Mouse (Mus musculus) thymus, postnatal 10 days (tissue): ENCODE measurements around the gene Bbs7.
"Not testable (repeated sequence)": the region's sequence is repeated elsewhere in the genome, so short reads cannot be mapped to it uniquely, and the experiment has no call there.

Experiments used
- DNase-seq, 2 experiments: peaks; one replicate each; pipeline ENCODE4 v3.0.0; 2021; ENCODE audit warnings: low spot score in 2 of 2

The Bbs7 gene

DNA sequence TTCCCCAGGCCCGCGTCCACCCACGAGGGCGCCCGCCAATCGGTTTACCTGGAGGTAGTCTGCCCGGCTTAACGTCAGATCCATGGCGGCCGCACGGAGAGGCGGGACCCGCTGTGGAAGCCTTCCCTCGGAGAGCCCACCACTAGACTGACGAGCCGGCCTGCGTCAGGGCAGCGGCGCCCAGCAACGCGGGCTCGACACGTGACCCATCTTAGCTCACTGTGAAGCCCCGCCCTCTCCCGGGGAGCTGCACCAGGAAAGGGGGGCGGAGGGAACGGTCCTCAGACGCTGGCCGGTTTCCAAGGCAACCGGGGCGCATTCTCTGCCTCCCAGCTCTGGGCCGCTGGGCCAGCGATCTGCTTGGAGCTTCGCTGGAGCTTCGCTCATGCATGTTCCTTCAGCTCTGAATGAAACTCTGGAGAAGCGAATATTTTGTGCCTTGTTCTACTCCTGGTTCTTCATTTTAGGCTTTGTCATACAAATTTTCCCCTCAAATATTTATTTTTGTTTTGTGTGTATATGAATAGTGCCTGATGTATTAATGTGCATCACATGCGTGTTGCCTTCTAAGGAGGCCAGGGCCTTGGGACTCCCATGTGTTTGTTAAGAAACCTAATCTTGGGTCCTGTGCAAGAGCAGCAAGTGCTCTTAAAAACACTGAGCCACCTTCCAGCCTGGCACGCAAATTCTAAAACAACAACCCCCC, at the start of gene Bbs7:
Bbs7 (minus strand) TSS at position 276 of the 706 bp plus-strand sequence.
- DNase-seq = peak; percentile 85 to 87

DNA sequence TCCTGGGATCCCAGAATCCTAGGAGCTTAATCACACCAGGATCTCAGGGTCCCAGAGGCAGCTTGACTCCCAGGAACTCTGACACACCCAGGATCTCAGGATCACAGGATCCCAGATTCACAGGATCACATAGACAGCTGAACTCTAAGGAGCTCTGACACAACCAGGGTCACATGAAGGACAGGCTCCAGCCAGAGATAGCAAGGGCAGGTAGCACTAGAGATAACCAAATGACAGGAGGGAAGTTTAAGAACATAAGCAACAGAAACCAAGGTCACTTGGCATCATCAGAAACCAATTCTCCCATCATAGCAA, 31.9 kb upstream of the Bbs7 start:
- not testable (repeated sequence) for DNase-seq

DNA sequence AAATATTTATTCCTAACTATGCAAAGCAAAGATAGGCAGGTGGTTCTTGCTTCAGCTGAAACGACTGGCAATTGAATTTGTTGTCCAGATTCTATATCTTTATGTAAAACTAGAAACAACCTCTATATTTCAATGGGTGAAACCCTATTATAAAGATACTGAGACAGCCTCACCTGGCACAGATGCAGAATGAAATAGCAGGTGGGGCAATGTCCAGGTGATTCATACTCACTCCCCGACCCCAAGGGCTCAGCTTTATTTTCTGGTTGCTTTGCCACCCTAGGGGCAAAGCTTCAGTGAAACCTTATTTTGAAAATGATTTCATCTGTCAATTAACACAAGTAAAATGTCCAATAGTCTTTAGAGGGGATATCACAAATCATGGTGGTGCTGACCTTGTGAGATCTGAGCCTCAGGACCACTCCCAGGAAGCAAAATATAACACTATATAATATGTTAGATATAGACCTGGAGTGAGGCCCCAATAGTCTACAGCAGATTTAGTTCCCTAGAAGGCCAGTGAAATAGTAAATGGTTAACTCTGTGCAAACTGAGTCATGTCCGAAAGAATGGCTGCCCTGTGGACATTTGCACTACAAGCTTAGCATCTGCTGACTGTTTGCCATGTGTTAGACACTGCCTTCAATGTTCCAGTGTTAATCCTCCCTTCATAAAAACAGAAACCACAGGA, 31.4 kb upstream of the Bbs7 start:
- DNase-seq = no peak

DNA sequence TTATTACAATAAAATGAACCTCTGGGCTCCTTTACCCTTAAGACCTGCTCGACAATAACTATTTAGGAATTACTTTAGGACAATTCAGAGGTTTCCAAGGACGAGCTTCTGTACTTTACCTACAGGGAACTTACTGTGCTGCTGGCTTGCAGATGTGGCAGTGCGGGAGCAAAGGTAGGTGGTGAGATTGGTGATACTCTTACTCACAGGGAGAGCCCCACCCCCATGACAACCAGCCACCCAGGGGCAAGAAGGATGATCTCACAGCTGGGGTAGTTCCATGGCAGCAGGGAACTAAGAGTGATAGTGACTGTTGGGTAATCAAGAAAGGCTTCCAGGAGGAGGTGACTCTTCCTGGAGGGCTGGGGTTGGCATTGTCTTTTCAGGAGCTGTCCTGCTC, 30.1 kb upstream of the Bbs7 start:
- no peak for DNase-seq

DNA sequence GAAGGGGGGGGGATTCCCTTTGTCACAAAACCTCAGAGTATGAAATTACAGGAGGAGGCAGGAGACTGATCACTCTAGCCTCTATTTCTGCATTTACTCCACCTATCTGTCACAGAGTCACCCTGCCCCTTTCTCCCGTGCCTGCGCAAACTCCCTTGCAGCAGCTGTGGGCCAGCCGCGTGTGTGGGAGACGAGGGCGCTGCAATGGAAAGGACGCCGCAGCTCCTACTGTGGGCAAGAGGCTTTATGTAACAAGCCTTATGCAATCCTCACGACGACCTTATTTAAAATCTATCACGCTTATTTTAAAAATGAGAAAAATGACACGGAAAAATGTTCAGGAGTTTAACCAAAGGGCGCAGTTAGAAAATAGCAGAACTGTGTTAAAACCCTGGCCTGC, 29.5 kb upstream of the Bbs7 start:
- no peak for DNase-seq

DNA sequence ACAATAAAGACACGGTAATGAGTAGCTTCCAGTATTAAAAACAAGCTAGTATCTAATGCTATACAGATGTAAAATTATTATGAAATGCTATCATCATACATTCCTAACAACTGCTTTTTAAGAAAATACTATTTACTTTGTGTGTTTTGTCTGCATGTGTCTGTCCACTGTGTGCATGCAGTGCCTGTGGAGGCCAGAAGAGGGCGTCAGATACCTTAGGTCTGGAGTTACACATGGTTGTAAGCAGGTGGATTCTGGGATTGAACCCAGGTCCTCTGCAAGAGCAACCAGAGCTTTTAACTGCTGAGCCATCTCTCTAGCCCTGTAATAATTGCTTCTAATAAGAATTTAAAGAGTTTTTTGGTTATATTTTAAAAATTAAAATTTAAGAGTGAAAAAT, 27.5 kb upstream of the Bbs7 start:
- no peak for DNase-seq

DNA sequence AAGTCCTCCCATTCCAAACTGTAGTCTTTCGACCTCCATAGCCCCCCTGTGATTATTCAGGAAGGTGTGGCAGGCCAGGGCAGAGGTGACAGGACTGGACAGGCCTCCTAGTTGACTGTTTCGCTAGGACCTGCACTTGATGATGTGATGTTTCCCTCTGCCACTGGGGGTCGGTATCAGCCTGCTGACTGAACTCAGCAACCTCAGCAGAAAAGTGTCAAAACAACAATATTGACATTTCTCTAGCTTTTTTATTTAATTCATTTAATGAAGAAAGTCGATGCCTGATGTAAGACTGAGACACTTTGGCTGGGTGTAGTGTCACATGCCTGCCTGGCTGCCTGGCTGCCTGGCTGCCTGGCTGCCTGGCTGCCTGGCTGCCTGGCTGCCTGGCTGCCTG, 22.2 kb upstream of the Bbs7 start:
- no peak for DNase-seq

DNA sequence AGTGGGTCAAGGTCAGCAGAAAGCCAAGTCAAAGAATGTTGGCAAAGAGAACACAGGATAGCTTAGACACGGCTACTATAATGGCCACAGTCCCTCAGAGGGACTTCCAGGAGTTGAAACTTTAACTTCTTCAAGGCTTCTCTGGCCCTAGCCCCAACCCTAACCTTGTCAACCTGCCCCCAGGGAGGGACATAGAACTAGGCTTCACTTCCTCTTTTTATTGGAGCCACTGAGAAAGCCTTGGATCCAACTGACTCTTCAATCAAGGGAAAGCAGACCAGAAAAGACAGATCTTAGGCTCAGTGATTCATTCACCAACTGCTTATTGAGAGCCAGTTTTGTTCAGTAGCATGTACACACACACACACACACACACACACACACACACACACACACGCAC, 13.5 kb upstream of the Bbs7 start:
- DNase-seq = no peak

DNA sequence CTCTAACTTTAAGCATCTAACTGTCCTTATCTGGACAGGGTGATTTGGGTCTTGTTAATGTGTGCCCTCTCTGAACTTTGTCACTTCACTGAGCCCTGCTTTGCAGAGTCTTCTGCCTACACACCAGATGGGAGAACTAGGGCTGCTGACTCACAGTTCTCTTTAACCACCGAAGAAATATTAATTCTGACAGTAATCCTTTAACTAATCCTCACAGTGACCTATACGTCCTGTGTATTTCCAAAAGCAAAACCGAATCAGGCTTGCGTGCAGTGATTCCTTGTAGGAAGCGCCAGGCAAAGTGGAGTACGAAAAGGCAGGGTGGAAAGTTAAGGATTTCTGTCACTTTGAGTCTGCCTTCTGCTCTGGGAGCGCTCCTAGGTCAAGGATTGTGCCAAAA, 4.9 kb upstream of the Bbs7 start:
- no peak for DNase-seq

DNA sequence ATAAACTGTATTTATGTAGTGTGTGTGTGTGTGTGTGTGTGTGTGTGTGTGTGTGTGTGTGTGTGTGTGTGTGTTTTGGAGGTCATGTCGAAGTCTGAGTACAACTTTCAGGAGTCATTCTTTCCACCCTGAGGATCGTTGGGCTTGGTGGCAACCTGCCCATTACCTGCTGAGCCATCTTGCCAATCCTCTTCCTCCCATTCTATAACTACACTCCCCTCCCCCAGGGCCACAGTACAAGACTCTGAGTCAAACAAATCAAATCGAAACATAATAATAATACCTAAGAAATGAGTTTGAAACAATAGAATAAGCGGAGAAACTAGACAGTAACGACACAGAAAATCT, 605 bp upstream of the Bbs7 start:
- DNase-seq = no peak

DNA sequence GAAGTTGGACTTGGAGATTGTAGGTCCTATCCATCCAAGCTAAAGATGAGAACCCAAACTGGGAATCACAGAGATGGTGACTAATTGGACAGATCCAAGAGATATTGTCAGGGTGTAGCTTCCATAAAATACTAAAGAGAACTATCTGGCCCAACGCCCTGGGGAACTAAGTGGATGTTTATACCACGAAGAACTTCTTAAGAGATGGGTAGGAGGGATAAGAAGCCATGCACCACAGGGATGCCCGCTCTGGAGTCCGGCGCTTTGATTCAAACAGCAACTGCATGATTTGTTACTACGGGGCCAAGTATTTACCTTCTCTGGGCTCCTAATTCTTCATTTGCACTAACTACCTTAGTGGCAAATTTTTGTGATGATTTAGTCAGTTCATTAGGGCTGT, 590 bp downstream of the Bbs7 start:
- no peak for DNase-seq

DNA sequence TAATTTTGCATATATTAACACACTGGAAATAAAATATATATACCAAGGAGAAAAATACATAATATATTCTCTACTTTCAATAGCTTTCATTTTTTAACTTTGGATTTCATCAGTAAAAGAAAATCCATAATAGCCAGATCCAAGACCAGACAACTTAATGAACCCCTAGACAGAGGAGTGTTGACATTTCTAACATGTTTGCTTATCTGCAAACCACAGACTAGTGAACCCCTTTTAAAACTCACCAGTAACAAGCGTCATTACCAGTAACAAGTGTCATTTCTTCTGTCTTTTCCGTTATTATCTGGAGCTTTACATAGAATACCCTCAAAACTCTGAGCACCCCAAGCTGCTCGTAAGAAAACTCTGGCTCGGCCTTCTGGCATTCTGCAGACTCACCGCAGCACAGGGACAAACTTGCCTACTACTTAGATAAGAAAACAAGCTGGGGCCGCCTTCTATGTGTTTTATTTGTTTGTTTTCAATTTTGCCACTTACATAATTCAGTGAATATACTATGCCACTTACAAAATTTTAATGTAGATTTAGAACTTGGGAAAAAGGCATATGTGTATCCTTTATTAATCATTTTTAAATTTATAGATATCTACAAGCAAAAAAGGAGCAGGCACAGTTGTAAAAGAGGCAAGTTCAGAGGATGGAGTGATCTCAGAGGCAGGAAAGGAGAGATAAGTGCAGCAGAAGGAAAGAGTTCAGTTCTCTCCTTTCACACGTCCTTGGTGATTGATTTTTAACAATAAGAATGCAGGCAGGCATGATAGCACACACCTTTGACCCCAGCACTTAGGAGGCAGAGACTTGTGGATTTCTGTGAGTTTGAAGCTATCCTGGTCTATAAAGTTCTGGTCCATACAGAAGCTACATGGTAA, 7.1 kb downstream of the Bbs7 start:
- DNase-seq = no peak

DNA sequence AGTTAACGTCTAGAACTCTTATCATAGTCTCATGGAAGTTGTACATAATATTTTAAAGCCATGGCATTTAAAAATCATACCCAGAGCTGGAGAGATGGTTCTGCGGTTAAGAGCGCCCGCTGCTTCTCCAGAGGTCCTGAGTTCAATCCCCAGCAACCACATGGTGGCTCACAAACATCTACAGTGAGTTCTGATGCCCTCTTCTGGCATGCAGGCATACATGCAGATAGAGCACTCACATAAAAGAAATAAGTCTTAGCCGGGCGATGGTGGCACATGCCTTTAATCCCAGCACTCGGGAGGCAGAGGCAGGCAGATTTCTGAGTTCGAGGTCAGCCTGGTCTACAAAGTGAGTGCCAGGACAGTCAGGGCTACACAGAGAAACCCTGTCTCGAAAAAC, 13.5 kb downstream of the Bbs7 start:
- DNase-seq = not testable (repeated sequence)

DNA sequence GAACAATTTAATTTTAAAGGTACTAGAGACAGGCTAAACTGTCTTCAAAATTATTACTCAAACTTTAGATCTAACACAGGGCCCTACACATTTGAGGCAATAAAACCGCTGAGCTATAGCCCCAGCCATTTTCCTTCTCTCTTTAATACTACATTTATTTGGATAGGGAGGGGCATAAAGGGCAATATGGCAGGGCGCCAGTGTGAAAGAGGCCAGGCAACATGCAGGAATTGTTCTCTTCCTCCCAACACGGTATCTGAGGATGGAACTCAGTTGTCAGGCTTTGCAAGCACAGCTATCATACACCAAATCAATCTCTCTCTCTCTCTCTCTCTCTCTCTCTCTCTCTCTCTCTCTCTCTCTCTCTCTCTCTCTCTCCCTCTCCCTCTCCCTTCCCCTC, 14.5 kb downstream of the Bbs7 start:
- no peak for DNase-seq

DNA sequence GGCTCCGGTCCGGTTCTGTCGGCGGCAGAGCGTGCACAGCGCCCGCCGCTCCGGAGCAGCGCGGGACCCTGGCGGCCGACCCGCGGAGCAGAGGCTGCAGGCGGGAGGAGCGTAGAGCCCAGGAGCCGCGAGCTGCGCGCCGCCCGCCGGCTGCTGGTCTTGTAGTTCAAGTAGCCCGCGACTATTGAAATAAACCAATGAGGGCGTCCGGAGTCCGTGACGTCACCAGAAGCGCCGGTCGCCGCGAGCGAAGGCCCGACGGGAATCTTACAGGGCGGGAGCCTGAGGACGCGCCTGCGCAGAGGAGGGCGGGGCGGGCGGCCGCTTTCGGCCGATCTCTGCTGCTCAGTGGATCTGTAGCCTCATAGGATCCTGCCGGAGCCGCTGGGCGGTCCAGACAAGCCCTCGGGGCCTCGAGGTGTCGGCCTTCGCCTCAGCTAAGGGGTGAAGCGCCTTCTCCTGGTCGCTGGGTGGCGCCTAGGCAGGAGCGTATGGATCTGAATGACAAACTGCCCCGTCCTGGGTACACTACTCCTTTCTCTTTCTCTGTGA, 41.4 kb downstream of the Bbs7 start, which contains the start of gene Ccna2:
Ccna2 (minus strand) TSS at position 324 of the 552 bp plus-strand sequence.
- DNase-seq = peak; percentile 97

DNA sequence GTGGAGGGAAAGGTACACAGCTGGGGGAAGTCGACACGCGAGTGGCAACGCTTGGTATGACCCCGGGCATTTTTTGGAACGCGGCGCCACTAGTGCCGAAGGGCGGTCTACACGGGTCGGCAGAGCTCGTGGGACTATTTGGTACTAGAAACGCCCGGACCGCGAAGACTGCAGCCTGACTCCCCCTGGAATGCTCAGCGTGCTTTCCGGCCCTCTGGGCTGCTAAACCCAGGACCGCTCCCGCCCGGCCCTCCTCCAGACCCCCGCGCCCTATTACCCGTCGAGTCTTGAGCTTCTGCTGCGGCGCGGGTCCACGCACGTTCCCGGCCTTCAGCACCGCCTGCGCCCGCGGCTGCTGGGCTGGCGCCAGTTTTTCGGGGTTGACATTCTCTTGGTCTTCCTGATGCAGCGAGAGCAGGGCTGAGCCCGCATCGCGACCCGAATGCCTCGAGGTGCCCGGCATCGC, 41.9 kb downstream of the Bbs7 start:
- peak in 1 of 2 experiments; percentile 24 for DNase-seq

DNA sequence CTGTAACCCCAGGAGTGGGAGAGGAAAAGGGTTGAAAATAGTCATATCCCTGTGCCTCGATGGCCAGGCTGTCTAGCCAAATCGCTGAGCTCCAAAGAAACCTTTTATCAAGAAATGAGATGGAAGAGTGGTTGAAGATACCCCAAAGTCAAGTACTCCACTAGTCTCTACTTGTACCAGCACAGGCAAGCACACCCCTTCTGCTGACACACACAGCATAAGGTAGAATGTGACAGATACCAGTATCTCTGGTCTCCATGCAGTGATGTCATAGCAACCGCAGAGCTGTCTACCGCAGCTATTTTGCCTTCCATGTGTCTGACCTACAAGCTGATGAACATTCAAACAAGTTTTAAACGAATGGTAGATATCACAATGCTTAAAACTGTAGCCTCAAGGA, 43.4 kb downstream of the Bbs7 start:
- no peak for DNase-seq

DNA sequence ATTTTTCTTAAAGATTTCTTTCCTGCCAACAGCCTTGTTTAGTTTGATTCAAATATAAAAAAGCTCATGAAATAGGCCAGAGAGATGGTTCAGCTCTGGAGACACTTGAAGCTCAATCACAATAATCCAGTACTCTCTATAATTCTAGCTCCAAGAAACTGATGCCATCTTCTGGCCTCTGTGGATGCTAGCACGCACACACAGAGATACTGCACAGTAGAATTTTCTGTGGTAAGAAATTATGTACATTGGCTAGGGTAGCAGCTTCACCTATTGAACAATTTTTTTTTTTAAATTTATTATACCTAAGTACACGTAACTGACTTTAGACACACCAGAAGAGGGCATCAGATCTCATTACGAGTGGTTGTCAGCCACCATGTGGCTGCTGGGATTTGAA, 49.6 kb downstream of the Bbs7 start:
- DNase-seq = no peak

DNA sequence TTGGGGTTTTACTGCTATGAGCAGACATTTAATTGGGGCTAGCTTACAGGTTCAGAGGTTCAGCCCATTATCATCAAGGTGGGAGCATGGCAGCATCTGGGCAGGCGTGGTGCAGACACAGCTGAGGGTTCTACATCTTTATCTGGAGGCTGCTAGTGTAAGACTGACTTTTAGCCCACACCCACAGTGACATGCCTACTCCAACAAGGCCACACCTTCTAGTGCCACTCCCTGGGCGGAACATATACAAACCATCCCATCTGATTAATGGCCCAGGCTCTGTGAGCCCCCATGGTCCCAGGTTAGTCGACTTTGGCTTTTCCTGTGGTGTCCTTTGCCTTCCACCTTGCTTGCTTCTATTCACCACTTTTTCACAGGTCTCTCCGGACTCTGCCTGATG, 53.7 kb downstream of the Bbs7 start:
- no peak for DNase-seq

DNA sequence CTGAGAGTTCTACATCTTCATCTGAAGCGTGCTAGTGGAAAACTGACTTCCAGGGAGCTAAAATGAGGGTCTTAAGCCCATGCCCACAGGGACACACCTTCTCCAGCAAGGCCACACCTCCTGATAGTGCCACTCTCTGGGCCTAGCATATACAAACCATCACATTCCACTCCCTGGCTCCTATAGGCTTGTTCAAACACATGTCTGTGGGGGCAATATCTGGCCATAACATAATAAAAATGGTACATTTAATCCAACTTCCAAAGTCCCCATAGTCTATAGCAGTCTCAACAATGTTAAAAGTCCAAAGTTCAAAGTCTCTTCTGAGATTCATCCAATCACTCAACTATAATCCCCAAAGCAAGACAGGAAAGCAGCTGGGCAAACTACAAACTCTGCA, 55.7 kb downstream of the Bbs7 start:
- no peak for DNase-seq

DNA sequence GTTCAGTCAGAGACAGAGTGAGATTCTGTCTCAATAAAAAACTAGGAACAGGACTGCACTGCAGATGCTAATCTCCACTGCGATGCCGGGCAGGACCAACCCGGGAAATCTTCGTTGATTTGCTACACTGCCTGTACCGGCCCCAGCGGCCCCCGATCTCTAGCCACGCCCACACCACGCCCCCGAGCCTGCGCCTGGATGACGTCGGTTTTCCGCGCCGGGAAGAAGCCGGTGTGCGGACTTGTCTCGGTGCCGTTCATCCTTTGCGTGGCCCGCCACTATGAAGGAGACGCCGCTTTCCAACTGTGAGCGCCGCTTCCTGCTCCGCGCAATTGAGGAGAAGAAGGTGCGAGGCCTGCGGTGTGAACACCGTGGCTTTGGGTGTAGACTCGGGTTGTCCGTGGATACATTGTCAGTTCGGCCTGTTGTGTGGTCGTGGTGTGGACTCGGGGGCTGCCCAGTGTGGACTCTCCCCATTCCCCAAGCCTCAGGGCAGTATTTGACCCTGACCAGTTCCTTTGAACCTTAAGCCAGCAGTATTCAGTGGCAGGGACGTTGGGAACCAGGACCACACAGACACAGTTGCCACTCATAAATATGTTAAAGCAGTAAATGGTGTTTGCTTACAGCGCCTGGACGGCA, 60.8 kb downstream of the Bbs7 start, which contains the start of gene Exosc9:
Exosc9 (plus strand) TSS at position 201 of the 642 bp plus-strand sequence.
- DNase-seq = peak; percentile 89 to 94
